Mouse (Mus musculus) CD4-positive helper T cell, adult 2 months (primary cell): Measurements from ENCODE around the gene Pqbp1.
"Not testable (repeated sequence)": the region's sequence is repeated elsewhere in the genome, so short reads cannot be mapped to it uniquely, and the experiment has no call there.

Experiments used
- DNase-seq: peaks from one replicate; pipeline ENCODE4 v3.0.0-alpha.2; 2012; ENCODE audit warnings: low read depth, missing footprints, low spot score

The Pqbp1 gene

GRCm38 (mm10) chrX:7898880-7899874 lies at the start of gene Pqbp1, which contains the start of gene Timm17b:
Gene Pqbp1 (minus strand): TSS chrX:7899269.
Gene Timm17b (plus strand): TSS chrX:7899357.
- peak; percentile 94 for DNase-seq

GRCm38 (mm10) chrX:7947900-7948492 lies 48.9 kb upstream of the Pqbp1 start:
- peak; percentile 94 for DNase-seq

GRCm38 (mm10) chrX:7947108-7947899 lies 48.2 kb upstream of the Pqbp1 start, which contains the start of gene Hdac6:
Gene Hdac6 (minus strand): TSS chrX:7947889.
- no peak for DNase-seq

- DNase-seq: no peak
These were observed 46.5 kb upstream of the Pqbp1 start for GRCm38 (mm10) chrX:7945618-7946017.

GRCm38 (mm10) chrX:7937667-7938066 lies 38.6 kb upstream of the Pqbp1 start:
- no peak for DNase-seq

GRCm38 (mm10) chrX:7936874-7937273 lies 37.8 kb upstream of the Pqbp1 start:
- no peak for DNase-seq

GRCm38 (mm10) chrX:7928270-7928790 lies 29.3 kb upstream of the Pqbp1 start, which contains the start of gene Eras:
Gene Eras (minus strand): TSS chrX:7928607.
- DNase-seq: no peak

GRCm38 (mm10) chrX:7927116-7927515 lies 28.0 kb upstream of the Pqbp1 start:
- no peak for DNase-seq

GRCm38 (mm10) chrX:7926266-7926665 lies 27.2 kb upstream of the Pqbp1 start:
- DNase-seq: no peak

GRCm38 (mm10) chrX:7922032-7922431 lies 23.0 kb upstream of the Pqbp1 start:
- no peak for DNase-seq

- no peak for DNase-seq
These were observed 20.7 kb upstream of the Pqbp1 start, which contains the start of gene Pcsk1n for GRCm38 (mm10) chrX:7919601-7920383. Gene Pcsk1n (plus strand): TSS chrX:7919822.

- not testable (repeated sequence) for DNase-seq
These were observed 18.9 kb upstream of the Pqbp1 start for GRCm38 (mm10) chrX:7917960-7918359.

GRCm38 (mm10) chrX:7915669-7916068 lies 16.6 kb upstream of the Pqbp1 start:
- DNase-seq: peak; percentile 8

GRCm38 (mm10) chrX:7910473-7910872 lies 11.4 kb upstream of the Pqbp1 start:
- no peak for DNase-seq

- not testable (repeated sequence) for DNase-seq
These were observed 10.2 kb upstream of the Pqbp1 start, which contains the start of gene Gm10490 for GRCm38 (mm10) chrX:7909242-7909641. Gene Gm10490 (plus strand): TSS chrX:7909542.

- DNase-seq: no peak
These were observed 8.7 kb upstream of the Pqbp1 start, which contains the start of gene Gm10491 for GRCm38 (mm10) chrX:7907735-7908134. Gene Gm10491 (minus strand): TSS chrX:7907835.

- DNase-seq: no peak
These were observed 5.4 kb upstream of the Pqbp1 start for GRCm38 (mm10) chrX:7904441-7904840.

GRCm38 (mm10) chrX:7898211-7898610 lies 858 bp downstream of the Pqbp1 start:
- DNase-seq: no peak

GRCm38 (mm10) chrX:7883841-7884567 lies 15.1 kb downstream of the Pqbp1 start, which contains the start of gene Slc35a2:
Gene Slc35a2 (plus strand): TSS chrX:7884028.
- DNase-seq: peak; percentile 81

- DNase-seq: peak; percentile 83
These were observed 19.2 kb downstream of the Pqbp1 start for GRCm38 (mm10) chrX:7879819-7880218.
